Mouse (Mus musculus): ENCODE results near the gene Kbtbd13.

DNA sequence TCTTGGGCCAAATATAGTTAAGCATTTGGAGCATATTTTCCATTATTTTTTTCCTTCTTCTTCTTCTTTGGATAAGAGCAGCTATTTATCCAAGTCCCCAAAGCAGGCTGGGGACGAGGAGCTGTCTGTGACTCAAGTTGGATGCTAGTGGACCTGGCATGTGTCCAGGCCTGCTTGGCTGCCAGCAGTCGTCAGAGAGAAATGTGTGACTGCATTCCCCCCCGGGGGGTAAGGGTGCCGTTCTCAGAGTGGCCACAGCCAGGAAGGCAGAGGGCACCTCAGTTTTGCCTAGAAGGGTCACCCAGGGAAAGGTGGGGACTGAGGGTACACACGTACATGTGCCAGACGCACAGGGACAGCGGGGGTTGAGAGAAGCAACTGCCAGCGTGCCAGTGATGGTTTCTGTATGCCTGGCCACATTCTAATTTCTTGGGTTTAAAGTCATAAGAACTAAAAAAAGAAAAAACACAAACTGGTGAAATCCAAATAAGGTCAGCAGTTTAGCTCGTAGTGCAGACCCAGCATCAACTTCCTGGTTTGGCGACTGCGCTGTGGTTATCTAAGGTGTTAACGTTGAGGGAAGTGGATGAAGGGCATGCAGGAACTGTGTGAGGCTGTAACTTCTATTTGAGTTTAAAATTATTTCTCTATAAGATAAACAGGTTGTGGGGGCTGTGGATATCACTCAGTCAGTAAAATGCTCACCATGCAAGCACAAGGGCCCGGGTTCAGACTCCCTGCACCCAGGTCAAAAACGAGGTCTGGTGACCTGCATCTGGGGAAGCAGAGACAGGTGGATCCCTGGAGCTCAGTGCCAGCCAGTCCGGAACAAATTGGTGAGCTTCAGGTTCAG lies 13.1 kb upstream of the Kbtbd13 start:
- TF ChIP-seq POLR2A (IDR thresholded peaks at IDR 0.05; ENCODE audit: low read depth, low read length) (no peak), CTCF (IDR thresholded peaks at IDR 0.05; ENCODE audit: extremely low read depth, insufficient read length, insufficient replicate concordance, low read depth, low read length) (no peak)

Data from small intestine, adult 2 months (tissue).